Mouse (Mus musculus) spleen, adult 2 months (tissue): Measurements from ENCODE around the gene Col6a3. TPM values are rescaled to one million over a fixed set of nuclear protein-coding genes. Genes with fewer than 3 reads are reported as not detected.

Experiments
- DNase-seq, 2 experiments: peaks; one replicate each; pipeline versions ENCODE4 v3.0.0 to v3.0.0-alpha.2; 2012 to 2021; ENCODE audit warnings: low spot score in 2 of 2, low read depth in 1 of 2
- H3K27ac ChIP-seq: fragments of 200-500 bp; 2 replicates; pipeline ENCODE4 v1.5.1; 2012; ENCODE audit warnings: low read length, inconsistent platforms; ENCODE audit not compliant: insufficient read depth
- H3K27me3 ChIP-seq: fragments of 200-500 bp; 2 replicates; pipeline ENCODE4 v1.6.1; 2012; ENCODE audit warnings: mild to moderate bottlenecking, moderate library complexity, low read length, inconsistent platforms; ENCODE audit not compliant: control insufficient read depth, insufficient read depth
- H3K36me3 ChIP-seq: fragments of 200-500 bp; 2 replicates; pipeline ENCODE4 v1.6.1; 2012; ENCODE audit warnings: mild to moderate bottlenecking, low read length, inconsistent platforms; ENCODE audit not compliant: control insufficient read depth, insufficient read depth
- H3K4me1 ChIP-seq: fragments of 200-500 bp; 2 replicates; pipeline ENCODE4 v1.6.1; 2011; ENCODE audit warnings: inconsistent platforms; ENCODE audit not compliant: control insufficient read depth, insufficient read depth, insufficient read length
- H3K4me3 ChIP-seq: fragments of 200-500 bp; 2 replicates; pipeline ENCODE4 v1.5.1; 2011; ENCODE audit warnings: mild to moderate bottlenecking, inconsistent platforms; ENCODE audit not compliant: insufficient read depth, insufficient read length; ENCODE audit errors: extremely low read depth
- CTCF ChIP-seq: fragments of 200-500 bp; IDR thresholded peaks from 2 replicates; pipeline ENCODE4 v1.5.1; 2011; ENCODE audit warnings: mild to moderate bottlenecking, inconsistent platforms; ENCODE audit not compliant: insufficient read depth, insufficient read length, insufficient replicate concordance; ENCODE audit errors: extremely low read depth
- POLR2A ChIP-seq: fragments of 200-500 bp; IDR thresholded peaks from 2 replicates; pipeline ENCODE4 v1.6.1; 2011; ENCODE audit warnings: low read depth, low read length, inconsistent platforms
- WGBS: fragments of 180-500 bp; shearing (Covaris S2); methylation state at CpG from one replicate; pipeline ENCODE4 v1.1.7; 2018; 5-methylcytosine and 5-hydroxymethylcytosine counted together
- polyA plus RNA-seq: library from polyadenylated mRNA; depleted of rRNA; stranded (reverse); fragments of >200 nt; gene quantifications from 2 replicates; pipeline ENCODE4 v1.2.3, GENCODE M21; 2012; rRNA removed

Col6a3 gene
- polyA plus RNA-seq, 1 experiment = 5.7 TPM

GRCm38 (mm10) chr1:90738913-90739312, 104.9 kb downstream of the Col6a3 start:
- H3K4me1 ChIP-seq = no peaks in the 10 kb centered on the region
- no peak overlapping the region for H3K27ac ChIP-seq
- TF ChIP-seq CTCF = no peak
- TF ChIP-seq POLR2A = no peak
- H3K36me3 ChIP-seq = no peaks in the 10 kb centered on the region
- no peaks in the 10 kb centered on the region for H3K27me3 ChIP-seq
- 95% methylated on average over 2 of the region's 2 CpGs for WGBS
- no peak overlapping the region for H3K4me3 ChIP-seq
- no peak for DNase-seq

GRCm38 (mm10) chr1:90729466-90729865, 114.3 kb downstream of the Col6a3 start:
- Histone ChIP-seq H3K4me1 (no peaks in the 10 kb centered on the region), H3K4me3 (no peak overlapping the region), H3K36me3 (no peaks in the 10 kb centered on the region), H3K27me3 (no peaks in the 10 kb centered on the region), H3K27ac (no peak overlapping the region)
- 84% methylated on average over 3 of the region's 3 CpGs for WGBS
- no peak for DNase-seq
- TF ChIP-seq POLR2A (no peak), CTCF (no peak)

- Histone ChIP-seq H3K27ac (no peak overlapping the region), H3K27me3 (no peaks in the 10 kb centered on the region), H3K4me1 (no peaks in the 10 kb centered on the region), H3K36me3 (no peaks in the 10 kb centered on the region), H3K4me3 (no peak overlapping the region)
- TF ChIP-seq CTCF = no peak
- no peak for TF ChIP-seq POLR2A
- DNase-seq = no peak
These were observed 120.0 kb downstream of the Col6a3 start for GRCm38 (mm10) chr1:90723754-90724153.

GRCm38 (mm10) chr1:90723325-90723724, 120.4 kb downstream of the Col6a3 start:
- H3K4me1 ChIP-seq = no peaks in the 10 kb centered on the region
- H3K27me3 ChIP-seq = no peaks in the 10 kb centered on the region
- TF ChIP-seq POLR2A (no peak), CTCF (no peak)
- H3K36me3 ChIP-seq = no peaks in the 10 kb centered on the region
- DNase-seq = no peak
- no peak overlapping the region for H3K4me3 ChIP-seq
- H3K27ac ChIP-seq = no peak overlapping the region

- no peaks in the 10 kb centered on the region for H3K4me1 ChIP-seq
- H3K36me3 ChIP-seq = no peaks in the 10 kb centered on the region
- H3K27ac ChIP-seq = no peak overlapping the region
- no peak overlapping the region for H3K4me3 ChIP-seq
- TF ChIP-seq CTCF (no peak), POLR2A (no peak)
- no peaks in the 10 kb centered on the region for H3K27me3 ChIP-seq
- no peak for DNase-seq
These were observed 121.8 kb downstream of the Col6a3 start for GRCm38 (mm10) chr1:90722021-90722420.

GRCm38 (mm10) chr1:90720610-90721241, 123.0 kb downstream of the Col6a3 start:
- H3K4me1 ChIP-seq = no peaks in the 10 kb centered on the region
- 78% methylated on average over 7 of the region's 7 CpGs for WGBS
- no peak for TF ChIP-seq CTCF
- TF ChIP-seq POLR2A = no peak
- no peak for DNase-seq
- H3K4me3 ChIP-seq = no peak overlapping the region
- H3K27ac ChIP-seq = no peak overlapping the region
- no peaks in the 10 kb centered on the region for H3K36me3 ChIP-seq
- no peaks in the 10 kb centered on the region for H3K27me3 ChIP-seq

GRCm38 (mm10) chr1:90718826-90719550, 124.8 kb downstream of the Col6a3 start:
- no peak for DNase-seq
- Histone ChIP-seq H3K36me3 (no peaks in the 10 kb centered on the region), H3K27ac (no peak overlapping the region), H3K27me3 (no peaks in the 10 kb centered on the region), H3K4me3 (no peak overlapping the region), H3K4me1 (no peaks in the 10 kb centered on the region)
- TF ChIP-seq POLR2A = no peak
- no peak for TF ChIP-seq CTCF
- WGBS = 87% methylated on average over 6 of the region's 6 CpGs

GRCm38 (mm10) chr1:90716258-90716657, 127.5 kb downstream of the Col6a3 start:
- TF ChIP-seq POLR2A (no peak), CTCF (no peak)
- Histone ChIP-seq H3K27me3 (no peaks in the 10 kb centered on the region), H3K36me3 (no peaks in the 10 kb centered on the region), H3K4me1 (no peaks in the 10 kb centered on the region), H3K27ac (no peak overlapping the region), H3K4me3 (no peak overlapping the region)
- DNase-seq = no peak
- 75% methylated on average over 2 of the region's 2 CpGs for WGBS

Other genes starting within 250 kb of the Col6a3 start
- 25.2 and 31.7 TPM in 2 replicates for gene Cops8, start 241.0 kb downstream of the Col6a3 start, polyA plus RNA-seq
- gene Mlph, start 71.1 kb upstream of the Col6a3 start, polyA plus RNA-seq = 0.40 and 0.89 TPM in 2 replicates
- not detected in 2 replicates for gene Prlh, start 109.1 kb upstream of the Col6a3 start, polyA plus RNA-seq
- 0.09 and 0.74 TPM in 2 replicates for gene Rab17, start 125.7 kb upstream of the Col6a3 start, polyA plus RNA-seq
- gene Lrrfip1, start 154.8 kb upstream of the Col6a3 start, polyA plus RNA-seq = 15.0 and 16.6 TPM in 2 replicates